Mouse (Mus musculus) hindbrain, embryonic 11.5 days (tissue): Measurements from ENCODE around the gene Mpig6b. TPM values are rescaled to one million over a fixed set of nuclear protein-coding genes. Genes with fewer than 3 reads are reported as not detected.
"Not testable (repeated sequence)": the region's sequence is repeated elsewhere in the genome, so short reads cannot be mapped to it uniquely, and the experiment has no call there.

ENCODE experiments used
- ATAC-seq: fragments of 200-750 bp; cut with Nextera tagmentation; 2 replicates; pipeline ENCODE4 v1.8.0; 2017; ENCODE audit warnings: mild to moderate bottlenecking, moderate TSS enrichment, moderate library complexity; ENCODE audit not compliant: low FRiP score
- DNase-seq: peaks from one replicate; pipeline ENCODE4 v3.0.0-alpha.2; 2015; ENCODE audit warnings: low spot score
- H3K27ac ChIP-seq: fragments of 300-500 bp; sonication (generic); 2 replicates; pipeline ENCODE4 v1.5.1; 2014; ENCODE audit warnings: mild to moderate bottlenecking, low read depth, low read length
- H3K27me3 ChIP-seq: fragments of 300-500 bp; sonication (generic); 2 replicates; pipeline ENCODE4 v1.6.1; 2014; ENCODE audit warnings: mild to moderate bottlenecking, low read length, moderate library complexity, mixed read lengths; ENCODE audit not compliant: control insufficient read depth, insufficient read depth
- H3K36me3 ChIP-seq: fragments of 300-500 bp; sonication (generic); 2 replicates; pipeline ENCODE4 v1.6.1; 2014; ENCODE audit warnings: mild to moderate bottlenecking, low read length, moderate library complexity, mixed read lengths; ENCODE audit not compliant: control insufficient read depth, insufficient read depth
- H3K4me1 ChIP-seq: fragments of 300-500 bp; sonication (generic); replicated peaks from 2 replicates; pipeline ENCODE4 v1.6.1; 2014; ENCODE audit warnings: low read length, mixed read lengths; ENCODE audit not compliant: control insufficient read depth, insufficient read depth
- H3K4me2 ChIP-seq: fragments of 300-500 bp; sonication (generic); replicated peaks from 2 replicates; pipeline ENCODE4 v1.6.1; 2014; ENCODE audit warnings: mild to moderate bottlenecking, low read depth, low read length
- H3K4me3 ChIP-seq: fragments of 300-500 bp; sonication (generic); 2 replicates; pipeline ENCODE4 v1.5.1; 2014; ENCODE audit warnings: low read depth, low read length
- H3K9ac ChIP-seq: fragments of 300-500 bp; sonication (generic); 2 replicates; pipeline ENCODE4 v1.6.1; 2014; ENCODE audit warnings: low read depth, low read length
- H3K9me3 ChIP-seq: fragments of 300-500 bp; sonication (generic); 2 replicates; pipeline ENCODE4 v1.6.1; 2016; ENCODE audit warnings: low read length; ENCODE audit not compliant: control insufficient read depth
- WGBS: fragments of 180-500 bp; shearing (Covaris S2); extraction: QIAGEN DNeasy Blood & Tissue Kit; methylation state at CpG from one replicate; pipeline ENCODE4 v1.1.7; 2014; 5-methylcytosine and 5-hydroxymethylcytosine counted together
- polyA plus RNA-seq: library from polyadenylated mRNA; unstranded; fragments of >200 nt; fragmentation: Nextera tagmentation; extraction: Ambion mirVana; gene quantifications from 2 replicates; pipeline ENCODE4 v1.2.1, GENCODE M21; 2014

Mpig6b gene
- polyA plus RNA-seq, 1 experiment from 2014 or later = 1.1 TPM

DNA sequence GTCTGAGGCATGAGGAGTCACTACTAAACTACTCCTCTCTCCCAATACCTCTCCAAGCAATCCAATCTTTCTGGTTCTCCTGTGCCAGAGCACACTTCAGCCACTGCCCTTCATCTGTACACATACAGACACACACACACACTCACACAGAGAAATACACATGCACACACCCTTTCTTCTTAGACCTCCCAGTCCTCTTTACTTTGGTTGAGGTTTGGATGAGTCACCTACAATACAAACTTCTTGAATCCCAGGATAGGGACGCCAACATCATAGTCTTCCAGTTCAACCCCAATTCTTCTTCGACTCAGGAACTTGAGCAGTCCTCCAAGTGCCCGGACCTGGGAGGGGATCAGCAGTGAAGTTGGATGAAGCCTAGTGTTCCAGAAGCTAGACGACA is 22.2 kb downstream of the Mpig6b start:
- ATAC-seq = no peak

DNA sequence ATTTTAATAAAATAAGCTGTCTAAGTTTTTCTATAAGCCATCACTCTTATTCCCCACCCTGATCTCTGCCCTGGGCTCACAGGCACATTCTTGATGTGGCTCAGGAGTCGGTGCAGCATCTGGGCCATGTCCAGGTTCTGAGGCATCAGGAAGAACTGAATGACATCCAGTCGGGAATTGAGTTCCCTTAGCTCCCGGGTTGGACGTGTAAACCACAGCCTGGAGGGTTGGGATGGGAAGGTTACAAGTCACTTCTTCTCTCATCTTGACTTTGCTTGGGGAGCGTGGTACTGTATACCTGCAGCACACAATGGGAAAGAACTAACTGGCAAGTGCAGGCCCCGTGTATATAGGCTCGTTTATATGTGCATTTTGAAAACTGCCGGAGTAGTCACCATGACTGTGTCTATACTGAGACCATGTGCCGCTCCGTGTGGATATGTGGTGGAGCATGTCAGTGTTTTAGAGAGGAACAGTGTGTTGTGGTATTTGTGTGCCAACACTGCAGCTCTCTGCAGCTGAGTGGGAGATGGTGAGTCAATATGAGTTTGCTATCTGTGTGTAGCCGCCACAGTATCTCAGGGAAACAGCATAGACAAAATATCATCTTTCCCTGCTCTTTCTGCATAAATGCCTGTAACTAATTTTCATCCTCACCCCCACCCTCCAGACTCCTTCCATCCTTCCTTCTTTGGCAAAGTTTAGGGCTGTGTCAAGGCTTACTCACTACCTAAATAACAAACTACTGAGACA is 26.7 kb downstream of the Mpig6b start:
- ATAC-seq = no peak
- no peak overlapping the region for H3K4me3 ChIP-seq
- H3K9me3 ChIP-seq = no peaks in the 10 kb centered on the region
- no peaks in the 10 kb centered on the region for H3K36me3 ChIP-seq
- WGBS = 86% methylated on average over 11 of the region's 11 CpGs
- no peak overlapping the region for H3K9ac ChIP-seq
- H3K4me2 ChIP-seq = no peak overlapping the region
- no peak overlapping the region for H3K27ac ChIP-seq
- no peaks in the 10 kb centered on the region for H3K27me3 ChIP-seq
- no peak for DNase-seq
- H3K4me1 ChIP-seq = no peaks in the 10 kb centered on the region

More for the DNA sequence above, 22.2 kb downstream of the Mpig6b start:
- Histone ChIP-seq H3K4me1 (no peaks in the 10 kb centered on the region), H3K9ac (no peak overlapping the region), H3K4me3 (no peak overlapping the region), H3K9me3 (no peaks in the 10 kb centered on the region), H3K4me2 (no peak overlapping the region), H3K36me3 (no peaks in the 10 kb centered on the region), H3K27ac (no peak overlapping the region), H3K27me3 (no peaks in the 10 kb centered on the region)
- DNase-seq = no peak
- 89% methylated on average over 4 of the region's 4 CpGs for WGBS

GRCm38 (mm10) chr17:35034896-35035295 is 31.1 kb downstream of the Mpig6b start:
- H3K27ac ChIP-seq = no peak overlapping the region
- no peak overlapping the region for H3K9ac ChIP-seq
- H3K4me2 ChIP-seq = no peak overlapping the region
- DNase-seq (no peak), ATAC-seq (no peak)
- H3K27me3 ChIP-seq = no peaks in the 10 kb centered on the region
- WGBS = 81% methylated on average over 6 of the region's 6 CpGs
- H3K4me1 ChIP-seq = peaks cover 4% of the 10 kb centered on the region; the same call in 1 of the 2 replicates
- H3K36me3 ChIP-seq = no peaks in the 10 kb centered on the region
- H3K9me3 ChIP-seq = no peaks in the 10 kb centered on the region
- no peak overlapping the region for H3K4me3 ChIP-seq

DNA sequence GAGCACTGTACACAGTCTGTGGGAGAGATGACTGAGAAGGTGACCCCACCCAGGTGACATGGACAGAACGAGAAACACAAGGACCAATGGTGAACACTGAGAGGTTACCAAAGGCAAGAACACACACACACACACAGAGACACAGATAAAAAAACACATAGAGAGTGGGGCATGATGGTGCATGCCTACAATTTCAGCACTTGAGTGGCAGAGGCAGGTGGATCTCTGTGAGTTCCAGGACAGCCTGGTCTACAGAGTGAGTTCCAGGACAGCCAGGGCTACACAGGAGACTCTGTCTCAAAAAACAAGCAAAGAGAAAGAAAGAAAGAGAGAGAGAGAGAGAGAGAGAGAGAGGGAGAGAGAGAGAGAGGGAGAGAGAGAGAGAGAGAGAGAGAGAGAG is 32.3 kb downstream of the Mpig6b start:
- not testable (repeated sequence) for DNase-seq, H3K9me3 ChIP-seq, H3K4me2 ChIP-seq, H3K4me1 ChIP-seq, H3K27ac ChIP-seq, H3K36me3 ChIP-seq, H3K27me3 ChIP-seq, H3K4me3 ChIP-seq, ATAC-seq, H3K9ac ChIP-seq
- WGBS = 90% methylated on average over 1 of the region's 1 CpGs

- peaks cover 9% of the 10 kb centered on the region for H3K4me1 ChIP-seq
- 73% methylated on average over 8 of the region's 8 CpGs for WGBS
- no peak for ATAC-seq
- H3K4me3 ChIP-seq = no peak overlapping the region
- H3K27ac ChIP-seq = no peak overlapping the region
- no peak overlapping the region for H3K4me2 ChIP-seq
- H3K27me3 ChIP-seq = no peaks in the 10 kb centered on the region
- no peaks in the 10 kb centered on the region for H3K9me3 ChIP-seq
- no peak overlapping the region for H3K9ac ChIP-seq
- DNase-seq = no peak
- H3K36me3 ChIP-seq = no peaks in the 10 kb centered on the region
Observed at GRCm38 (mm10) chr17:35032323-35032870, 33.6 kb downstream of the Mpig6b start.

- DNase-seq (no peak), ATAC-seq (no peak)
- H3K4me3 ChIP-seq = no peak overlapping the region
- H3K27ac ChIP-seq = no peak overlapping the region
- no peaks in the 10 kb centered on the region for H3K9me3 ChIP-seq
- no peak overlapping the region for H3K9ac ChIP-seq
- no peaks in the 10 kb centered on the region for H3K27me3 ChIP-seq
- peaks cover 11% of the 10 kb centered on the region for H3K4me1 ChIP-seq
- H3K36me3 ChIP-seq = no peaks in the 10 kb centered on the region
- 89% methylated on average over 7 of the region's 7 CpGs for WGBS
- H3K4me2 ChIP-seq = no peak overlapping the region
Observed at GRCm38 (mm10) chr17:35031880-35032279, 34.1 kb downstream of the Mpig6b start.

DNA sequence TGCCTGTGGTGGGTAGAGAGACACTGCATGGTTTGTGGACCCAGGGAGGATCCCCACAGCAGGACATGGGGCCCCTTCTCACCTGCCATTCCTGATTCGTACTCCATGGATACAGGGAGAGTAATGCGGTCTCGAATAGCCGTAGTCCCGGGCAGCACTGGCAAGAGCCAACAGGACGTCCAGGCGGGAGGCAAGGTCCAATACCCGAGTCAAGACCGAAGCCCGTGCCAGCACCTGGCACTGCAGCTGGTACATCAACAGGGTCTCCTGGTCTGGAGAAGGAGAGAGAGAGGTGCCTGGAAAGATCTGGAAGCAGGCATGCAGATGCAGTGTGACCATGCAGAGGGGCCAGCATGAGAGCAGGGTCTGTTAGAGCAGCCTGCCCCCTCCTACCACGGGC is 34.7 kb downstream of the Mpig6b start:
- Histone ChIP-seq H3K9me3 (no peaks in the 10 kb centered on the region), H3K4me1 (peaks cover 11% of the 10 kb centered on the region), H3K4me3 (no peak overlapping the region), H3K27me3 (no peaks in the 10 kb centered on the region), H3K4me2 (no peak overlapping the region), H3K27ac (no peak overlapping the region), H3K9ac (no peak overlapping the region), H3K36me3 (no peaks in the 10 kb centered on the region)
- ATAC-seq (no peak), DNase-seq (no peak)
- WGBS = 90% methylated on average over 11 of the region's 11 CpGs

- Histone ChIP-seq H3K9ac (0 out of 2 replicates have a peak overlapping the region, but pooled peaks have one; percentile 20), H3K27ac (0 out of 2 replicates have a peak overlapping the region, but pooled peaks have one; percentile 33), H3K27me3 (no peaks in the 10 kb centered on the region), H3K9me3 (no peaks in the 10 kb centered on the region), H3K36me3 (no peaks in the 10 kb centered on the region), H3K4me3 (no peak overlapping the region), H3K4me1 (peaks cover 11% of the 10 kb centered on the region), H3K4me2 (peak overlapping the region; percentile 17)
- ATAC-seq (peak; percentile 28; the same call in 1 of the 2 replicates), DNase-seq (peak; percentile 67)
- WGBS = 28% methylated on average over 19 of the region's 19 CpGs
Observed at GRCm38 (mm10) chr17:35029691-35030532, 36.1 kb downstream of the Mpig6b start.
